Mouse (Mus musculus) liver, embryonic 16.5 days (tissue): ENCODE measurements around the gene Sac3d1. TPM values are rescaled to one million over a fixed set of nuclear protein-coding genes. Genes with fewer than 3 reads are reported as not detected.

ENCODE experiments used
- ATAC-seq: fragments of 200-750 bp; cut with Nextera tagmentation; 2 replicates; pipeline ENCODE4 v1.8.0; 2017; ENCODE audit warnings: low read depth, mild to moderate bottlenecking, moderate number of reproducible peaks, moderate library complexity
- H3K27ac ChIP-seq: fragments of 300-500 bp; sonication (generic); 2 replicates; pipeline ENCODE4 v1.5.1; 2014; ENCODE audit warnings: mild to moderate bottlenecking, low read length
- H3K27me3 ChIP-seq: fragments of 300-500 bp; sonication (generic); 2 replicates; pipeline ENCODE4 v1.6.1; 2014; ENCODE audit warnings: low read depth, low read length, mixed read lengths; ENCODE audit not compliant: control insufficient read depth, insufficient read depth
- H3K36me3 ChIP-seq: fragments of 300-500 bp; sonication (generic); 2 replicates; pipeline ENCODE4 v1.6.1; 2014; ENCODE audit warnings: mild to moderate bottlenecking; ENCODE audit not compliant: control insufficient read depth, insufficient read depth
- H3K4me1 ChIP-seq: fragments of 300-500 bp; sonication (generic); 2 replicates; pipeline ENCODE4 v1.6.1; 2014; ENCODE audit warnings: low read depth, low read length, mixed read lengths; ENCODE audit not compliant: control insufficient read depth
- H3K4me2 ChIP-seq: fragments of 300-500 bp; sonication (generic); 2 replicates; pipeline ENCODE4 v1.6.1; 2014; ENCODE audit warnings: low read depth, low read length, mixed read lengths
- H3K4me3 ChIP-seq: fragments of 300-500 bp; sonication (generic); 2 replicates; pipeline ENCODE4 v1.5.1; 2014; ENCODE audit warnings: low read depth, mild to moderate bottlenecking, low read length
- H3K9ac ChIP-seq: fragments of 300-500 bp; sonication (generic); 2 replicates; pipeline ENCODE4 v1.6.1; 2014; ENCODE audit warnings: low read depth, low read length
- H3K9me3 ChIP-seq: fragments of 300-500 bp; sonication (generic); replicated peaks from 2 replicates; pipeline ENCODE4 v1.6.1; 2016; ENCODE audit warnings: low read length; ENCODE audit not compliant: control insufficient read depth
- WGBS: fragments of 180-500 bp; shearing (Covaris S2); extraction: QIAGEN DNeasy Blood & Tissue Kit; methylation state at CpG from one replicate; pipeline ENCODE4 v1.1.7; 2014; ENCODE audit not compliant: insufficient replicate concordance; 5-methylcytosine and 5-hydroxymethylcytosine counted together
- polyA plus RNA-seq: library from polyadenylated mRNA; unstranded; fragments of >200 nt; fragmentation: Nextera tagmentation; extraction: Ambion mirVana; gene quantifications from 2 replicates; pipeline ENCODE4 v1.2.1, GENCODE M21; 2015

Gene Sac3d1
- polyA plus RNA-seq, 1 experiment from 2014 or later: 16.8 TPM

GRCm38 (mm10) chr19:6068951-6069350 is 49.5 kb downstream of the Sac3d1 start:
- Histone ChIP-seq H3K36me3 (peaks cover 3% of the 10 kb centered on the region), H3K27ac (no peak overlapping the region), H3K4me2 (no peak overlapping the region), H3K27me3 (no peaks in the 10 kb centered on the region), H3K4me3 (no peak overlapping the region), H3K9ac (no peak overlapping the region), H3K9me3 (no peaks in the 10 kb centered on the region), H3K4me1 (peaks cover 22% of the 10 kb centered on the region)
- WGBS: 76% methylated on average over 4 of the region's 4 CpGs
- no peak for ATAC-seq

- no peaks in the 10 kb centered on the region for H3K27me3 ChIP-seq
- H3K4me1 ChIP-seq: peaks cover 23% of the 10 kb centered on the region
- ATAC-seq: peak; percentile 94
- H3K9me3 ChIP-seq: no peaks in the 10 kb centered on the region
- H3K27ac ChIP-seq: peak within 1 kb of the TSS; percentile 70
- no peaks in the 10 kb centered on the region; the same call in 1 of the 2 replicates for H3K36me3 ChIP-seq
- H3K9ac ChIP-seq: peak within 1 kb of the TSS; percentile 75
- WGBS: 14% methylated on average over 33 of the region's 33 CpGs
- peak within 1 kb of the TSS; percentile 66 for H3K4me3 ChIP-seq
- peak within 1 kb of the TSS; percentile 94 for H3K4me2 ChIP-seq
Measured at GRCm38 (mm10) chr19:6067724-6068415, 50.6 kb downstream of the Sac3d1 start, which contains the start of gene Tm7sf2. Gene Tm7sf2, minus strand, starts transcription at chr19:6068373.

GRCm38 (mm10) chr19:6067011-6067723 is 51.3 kb downstream of the Sac3d1 start:
- no peaks in the 10 kb centered on the region for H3K9me3 ChIP-seq
- H3K36me3 ChIP-seq: no peaks in the 10 kb centered on the region; the same call in 1 of the 2 replicates
- peaks cover 30% of the 10 kb centered on the region for H3K4me1 ChIP-seq
- peak overlapping the region; percentile 94 for H3K4me2 ChIP-seq
- peak overlapping the region; percentile 70 for H3K27ac ChIP-seq
- under 1% methylated on average over 30 of the region's 30 CpGs for WGBS
- peak overlapping the region; percentile 66 for H3K4me3 ChIP-seq
- H3K9ac ChIP-seq: peak overlapping the region; percentile 75
- peak; percentile 64 for ATAC-seq
- no peaks in the 10 kb centered on the region for H3K27me3 ChIP-seq

- no peak overlapping the region; the same call in 1 of the 2 replicates for H3K27ac ChIP-seq
- H3K9ac ChIP-seq: peak overlapping the region; percentile 75
Measured at GRCm38 (mm10) chr19:6066571-6066970, 51.9 kb downstream of the Sac3d1 start.

More at GRCm38 (mm10) chr19:6066571-6066970, 51.9 kb downstream of the Sac3d1 start:
- no peak for ATAC-seq
- peaks cover 35% of the 10 kb centered on the region for H3K4me1 ChIP-seq
- H3K27me3 ChIP-seq: no peaks in the 10 kb centered on the region
- no peaks in the 10 kb centered on the region; the same call in 1 of the 2 replicates for H3K36me3 ChIP-seq
- no peaks in the 10 kb centered on the region for H3K9me3 ChIP-seq
- H3K4me2 ChIP-seq: peak overlapping the region; percentile 94
- WGBS: 43% methylated on average over 5 of the region's 5 CpGs
- H3K4me3 ChIP-seq: peak overlapping the region; percentile 66

Other genes starting within 250 kb of the Sac3d1 start
- gene Frmd8, start 243.4 kb downstream of the Sac3d1 start, polyA plus RNA-seq: 13.9 and 14.0 TPM in 2 replicates
- gene Slc25a45, start 240.8 kb downstream of the Sac3d1 start, polyA plus RNA-seq: 6.3 and 6.9 TPM in 2 replicates
- 2.3 and 2.6 TPM in 2 replicates for gene Tigd3, start 224.5 kb downstream of the Sac3d1 start, polyA plus RNA-seq
- gene Dpf2, start 205.6 kb downstream of the Sac3d1 start, polyA plus RNA-seq: 48.4 and 52.8 TPM in 2 replicates
- gene Cdc42ep2, start 193.8 kb downstream of the Sac3d1 start, polyA plus RNA-seq: 2.9 and 3.6 TPM in 2 replicates
- 47.2 and 48.6 TPM in 2 replicates for gene Pola2, start 154.4 kb downstream of the Sac3d1 start, polyA plus RNA-seq
- 0.06 TPM in 2 replicates for gene Slc22a20, start 132.5 kb downstream of the Sac3d1 start, polyA plus RNA-seq
- gene Capn1, start 102.8 kb downstream of the Sac3d1 start, polyA plus RNA-seq: 22.2 and 23.4 TPM in 2 replicates
- 14.4 and 19.0 TPM in 2 replicates for gene Syvn1, start 72.1 kb downstream of the Sac3d1 start, polyA plus RNA-seq
- gene Mrpl49, start 60.9 kb downstream of the Sac3d1 start, polyA plus RNA-seq: 37.4 and 38.5 TPM in 2 replicates
- 440 and 454 TPM in 2 replicates for gene Fau, start 60.8 kb downstream of the Sac3d1 start, polyA plus RNA-seq
- gene Znhit2, start 57.5 kb downstream of the Sac3d1 start, polyA plus RNA-seq: 15.3 and 17.7 TPM in 2 replicates
- gene Tm7sf2, start 50.3 kb downstream of the Sac3d1 start, polyA plus RNA-seq: 48.0 and 53.7 TPM in 2 replicates
- 27.8 and 28.9 TPM in 2 replicates for gene Vps51, start 41.4 kb downstream of the Sac3d1 start, polyA plus RNA-seq
- gene Tmem262, start 38.6 kb downstream of the Sac3d1 start, polyA plus RNA-seq: not detected in 2 replicates
- gene Gm28374, start 36.4 kb downstream of the Sac3d1 start, polyA plus RNA-seq: 0.38 and 0.41 TPM in 2 replicates
- 19.2 and 21.8 TPM in 2 replicates for gene Zfpl1, start 33.7 kb downstream of the Sac3d1 start, polyA plus RNA-seq
- 28.9 and 32.5 TPM in 2 replicates for gene Cdca5, start 33.7 kb downstream of the Sac3d1 start, polyA plus RNA-seq
- gene AC131692.1, start 24.2 kb downstream of the Sac3d1 start, polyA plus RNA-seq: 0.20 and 0.48 TPM in 2 replicates
- gene Naaladl1, start 12.9 kb downstream of the Sac3d1 start, polyA plus RNA-seq: 2.5 TPM in 2 replicates
- gene Snx15, start 9.7 kb upstream of the Sac3d1 start, polyA plus RNA-seq: 54.8 and 61.2 TPM in 2 replicates
- 0.09 and 0.66 TPM in 2 replicates for gene Batf2, start 22.3 kb upstream of the Sac3d1 start, polyA plus RNA-seq
- 23.5 and 25.1 TPM in 2 replicates for gene Arl2, start 22.9 kb upstream of the Sac3d1 start, polyA plus RNA-seq
- not detected in 2 replicates for gene Majin, start 65.7 kb upstream of the Sac3d1 start, polyA plus RNA-seq
- not detected in 2 replicates for gene Gpha2, start 107.7 kb upstream of the Sac3d1 start, polyA plus RNA-seq
- 3.5 and 3.7 TPM in 2 replicates for gene Ppp2r5b, start 117.2 kb upstream of the Sac3d1 start, polyA plus RNA-seq
- 4.9 and 6.1 TPM in 2 replicates for gene Atg2a, start 123.0 kb upstream of the Sac3d1 start, polyA plus RNA-seq
- gene Ehd1, start 158.1 kb upstream of the Sac3d1 start, polyA plus RNA-seq: 62.1 and 68.6 TPM in 2 replicates
- gene Cdc42bpg, start 187.8 kb upstream of the Sac3d1 start, polyA plus RNA-seq: 0.34 and 0.40 TPM in 2 replicates
- gene Men1, start 216.3 kb upstream of the Sac3d1 start, polyA plus RNA-seq: 19.5 and 21.0 TPM in 2 replicates
- 8.2 and 8.6 TPM in 2 replicates for gene Map4k2, start 222.5 kb upstream of the Sac3d1 start, polyA plus RNA-seq
- gene Sf1, start 245.0 kb upstream of the Sac3d1 start, polyA plus RNA-seq: 52.1 and 58.4 TPM in 2 replicates